Mouse (Mus musculus): ENCODE results near the gene Emp3. TPM values are rescaled to one million over a fixed set of nuclear protein-coding genes. Genes with fewer than 3 reads are reported as not detected.
A peak's percentile ranks its signal among the peaks of the same experiment; 100 is the strongest.
"Not testable (repeated sequence)": the region's sequence is repeated elsewhere in the genome, so short reads cannot be mapped to it uniquely, and the experiment has no call there.

The Emp3 gene
- polyA plus RNA-seq, 1 experiment from 2014 or later, result 61.6 TPM

- Histone ChIP-seq H3K9me3 (replicated peaks) (no peaks in the 10 kb centered on the region), H3K27me3 (no peaks in the 10 kb centered on the region), H3K9ac (no peak overlapping the region), H3K36me3 (peaks cover 26% of the 10 kb centered on the region), H3K4me2 (no peak overlapping the region), H3K4me1 (replicated peaks) (peaks cover 34% of the 10 kb centered on the region), H3K27ac (no peak overlapping the region), H3K4me3 (replicated peaks) (no peak overlapping the region)
- WGBS (ENCODE audit: insufficient replicate concordance), result 72% methylated on average over 5 of the region's 5 CpGs
- DNase-seq, result no peak
- no peak for ATAC-seq (ENCODE audit: low read depth)
Measured at GRCm38 (mm10) chr7:45915011-45915410, 6.2 kb downstream of the Emp3 start.

GRCm38 (mm10) chr7:45914067-45914466 is 7.1 kb downstream of the Emp3 start:
- Histone ChIP-seq H3K36me3 (peaks cover 34% of the 10 kb centered on the region), H3K9ac (no peak overlapping the region), H3K27ac (no peak overlapping the region), H3K4me1 (replicated peaks) (peaks cover 25% of the 10 kb centered on the region), H3K9me3 (replicated peaks) (no peaks in the 10 kb centered on the region), H3K4me2 (no peak overlapping the region), H3K27me3 (no peaks in the 10 kb centered on the region), H3K4me3 (replicated peaks) (no peak overlapping the region)
- ATAC-seq (ENCODE audit: low read depth) (no peak), DNase-seq (no peak)
- WGBS (ENCODE audit: insufficient replicate concordance), result 77% methylated on average over 6 of the region's 6 CpGs

DNA sequence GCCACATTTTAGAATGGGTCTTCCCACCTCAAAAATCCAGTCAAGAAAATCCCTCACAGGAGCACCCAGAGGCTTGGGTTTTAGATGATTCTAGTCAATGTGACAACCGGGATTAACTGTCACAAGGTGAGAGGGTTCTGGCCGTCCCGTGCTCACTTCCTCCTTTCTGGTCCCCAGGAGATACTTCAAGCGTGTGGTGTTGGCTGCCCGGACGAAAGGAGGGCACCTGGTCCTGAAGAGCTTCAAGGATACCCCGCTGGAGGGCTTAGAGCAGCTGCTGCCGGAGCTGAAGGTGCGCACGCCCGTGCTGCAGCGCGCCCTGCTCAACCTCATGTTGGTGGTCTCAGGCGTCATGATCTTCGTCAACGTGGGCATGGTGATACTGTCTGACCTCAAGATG is 12.1 kb downstream of the Emp3 start:
- 82% methylated on average over 16 of the region's 16 CpGs for WGBS (ENCODE audit: insufficient replicate concordance)
- Histone ChIP-seq H3K4me1 (replicated peaks) (no peaks in the 10 kb centered on the region), H3K27me3 (no peaks in the 10 kb centered on the region), H3K9ac (no peak overlapping the region), H3K9me3 (replicated peaks) (no peaks in the 10 kb centered on the region; the same call in 1 of the 2 replicates), H3K4me3 (replicated peaks) (no peak overlapping the region), H3K4me2 (no peak overlapping the region), H3K27ac (no peak overlapping the region), H3K36me3 (peaks cover 41% of the 10 kb centered on the region)
- ATAC-seq (ENCODE audit: low read depth), result no peak
- no peak for DNase-seq

- H3K4me3 ChIP-seq (replicated peaks), result no peak overlapping the region
- ATAC-seq (ENCODE audit: low read depth) (no peak), DNase-seq (no peak)
- H3K4me2 ChIP-seq, result no peak overlapping the region
- H3K27ac ChIP-seq, result no peak overlapping the region
- H3K36me3 ChIP-seq, result peaks cover 47% of the 10 kb centered on the region
- no peaks in the 10 kb centered on the region for H3K27me3 ChIP-seq
- H3K9me3 ChIP-seq (replicated peaks), result peaks cover 7% of the 10 kb centered on the region
- no peak overlapping the region for H3K9ac ChIP-seq
- no peaks in the 10 kb centered on the region for H3K4me1 ChIP-seq (replicated peaks)
Measured at GRCm38 (mm10) chr7:45908384-45908783, 12.8 kb downstream of the Emp3 start.

DNA sequence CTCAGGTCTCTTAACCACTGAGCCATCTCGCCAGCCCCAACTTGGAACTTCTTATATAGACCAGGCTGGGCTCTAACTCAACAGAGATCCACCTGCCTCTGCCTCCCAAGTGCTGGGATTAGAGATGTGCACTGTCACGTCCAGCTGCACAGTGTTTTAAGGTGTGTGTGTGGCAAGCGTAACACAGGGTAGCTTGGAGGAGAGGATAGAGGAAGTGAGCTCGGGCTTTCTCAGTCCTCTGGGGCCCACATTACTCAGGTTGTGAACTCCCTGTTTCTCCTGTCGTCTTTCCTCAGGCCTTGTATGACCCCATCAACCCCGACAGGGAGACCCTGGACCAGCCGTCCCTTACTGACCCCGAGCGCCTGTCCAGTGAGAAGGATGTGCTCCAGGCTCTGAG is 14.6 kb downstream of the Emp3 start:
- no peak for DNase-seq
- Histone ChIP-seq H3K4me1 (replicated peaks) (peaks cover 3% of the 10 kb centered on the region), H3K4me2 (no peak overlapping the region), H3K27me3 (no peaks in the 10 kb centered on the region), H3K9me3 (replicated peaks) (peaks cover 9% of the 10 kb centered on the region), H3K27ac (no peak overlapping the region), H3K4me3 (replicated peaks) (no peak overlapping the region), H3K9ac (no peak overlapping the region), H3K36me3 (peaks cover 47% of the 10 kb centered on the region)
- no peak for ATAC-seq (ENCODE audit: low read depth)
- WGBS (ENCODE audit: insufficient replicate concordance), result 67% methylated on average over 9 of the region's 9 CpGs

DNA sequence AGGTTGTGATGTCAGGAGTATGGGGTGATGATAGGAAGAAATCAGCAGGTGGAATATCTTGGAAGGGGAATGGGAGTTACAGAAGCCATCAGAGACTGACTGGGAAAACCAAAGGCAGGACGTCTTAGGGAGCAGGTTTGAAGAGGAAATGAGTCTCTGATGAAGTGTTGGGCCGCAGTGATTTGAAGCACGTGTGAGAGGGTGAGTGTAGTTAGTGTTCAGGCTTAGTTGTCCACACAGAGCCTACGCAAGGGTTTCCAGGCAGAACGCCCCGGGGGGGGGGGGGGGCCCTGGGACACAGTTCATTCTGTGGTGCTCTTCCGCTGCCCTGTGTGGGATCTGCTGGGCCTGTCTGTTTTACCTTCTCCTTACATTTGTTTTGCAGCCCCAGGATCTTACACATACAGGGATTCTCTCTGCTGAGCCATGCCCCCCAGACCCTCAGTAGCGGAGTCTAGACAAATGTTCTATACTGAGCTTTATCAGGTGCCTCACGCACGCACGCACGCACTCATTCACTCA is 18.7 kb downstream of the Emp3 start:
- DNase-seq (no peak), ATAC-seq (ENCODE audit: low read depth) (no peak)
- Histone ChIP-seq H3K4me2 (no peak overlapping the region), H3K27ac (no peak overlapping the region), H3K9ac (no peak overlapping the region), H3K4me3 (replicated peaks) (no peak overlapping the region), H3K9me3 (replicated peaks) (peaks cover 9% of the 10 kb centered on the region), H3K36me3 (peaks cover 17% of the 10 kb centered on the region; the same call in 1 of the 2 replicates), H3K4me1 (replicated peaks) (peaks cover 20% of the 10 kb centered on the region), H3K27me3 (no peaks in the 10 kb centered on the region)
- WGBS (ENCODE audit: insufficient replicate concordance), result 70% methylated on average over 12 of the region's 12 CpGs

DNA sequence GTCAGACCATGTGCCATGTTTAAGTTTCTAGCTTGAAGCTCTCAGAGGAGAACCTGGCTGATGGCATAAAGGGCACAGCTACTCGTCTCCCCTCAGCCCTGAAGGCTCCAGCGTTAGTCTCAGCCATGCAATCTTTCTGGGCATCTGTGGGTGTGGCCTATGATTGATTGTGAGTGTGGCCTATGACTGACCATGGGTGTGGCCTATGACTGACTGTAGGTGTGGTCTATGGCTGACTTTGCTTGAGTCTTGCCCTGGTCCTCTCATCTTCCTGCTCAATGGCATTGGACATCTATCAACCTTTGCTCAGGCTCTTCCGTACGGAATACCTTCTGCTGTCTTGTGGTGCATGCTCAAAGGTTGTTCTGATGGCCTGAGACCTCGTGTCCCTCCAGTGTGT is 19.6 kb downstream of the Emp3 start:
- Histone ChIP-seq H3K4me3 (replicated peaks) (no peak overlapping the region), H3K4me1 (replicated peaks) (peaks cover 26% of the 10 kb centered on the region), H3K27me3 (no peaks in the 10 kb centered on the region), H3K36me3 (peaks cover 12% of the 10 kb centered on the region; the same call in 1 of the 2 replicates), H3K9me3 (replicated peaks) (peaks cover 9% of the 10 kb centered on the region), H3K27ac (no peak overlapping the region), H3K9ac (no peak overlapping the region), H3K4me2 (0 out of 2 replicates have a peak overlapping the region, but pooled peaks have one; percentile 5)
- DNase-seq (peak; percentile 56), ATAC-seq (ENCODE audit: low read depth) (peak; percentile 49)
- WGBS (ENCODE audit: insufficient replicate concordance), result 38% methylated on average over 5 of the region's 5 CpGs

DNA sequence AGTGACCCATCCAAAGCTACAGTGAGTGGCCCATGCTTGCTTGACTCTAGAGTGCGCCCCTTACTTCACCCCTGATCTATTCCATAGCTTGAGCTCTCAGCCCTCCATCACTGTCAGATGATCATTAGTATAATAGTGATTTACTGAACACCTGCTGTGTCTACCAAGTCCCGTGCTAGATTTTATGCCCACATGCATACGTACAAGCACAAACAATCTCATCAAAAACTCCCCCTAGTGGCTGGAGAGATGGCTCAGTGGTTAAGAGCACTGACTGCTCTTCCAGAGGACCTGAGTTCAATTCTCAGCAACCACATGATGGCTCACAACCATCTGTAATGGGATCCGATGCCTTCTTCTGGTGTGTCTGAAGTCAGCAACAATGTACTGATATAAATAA is 23.1 kb downstream of the Emp3 start:
- H3K27me3 ChIP-seq; ATAC-seq (ENCODE audit: low read depth); H3K9me3 ChIP-seq (replicated peaks); DNase-seq; H3K36me3 ChIP-seq: not testable (repeated sequence)
- peaks cover 35% of the 10 kb centered on the region for H3K4me1 ChIP-seq (replicated peaks)
- peak overlapping the region; percentile 90 for H3K27ac ChIP-seq
- 39% methylated on average over 4 of the region's 4 CpGs for WGBS (ENCODE audit: insufficient replicate concordance)
- H3K9ac ChIP-seq, result peak overlapping the region; percentile 81
- peak overlapping the region; percentile 67 for H3K4me3 ChIP-seq (replicated peaks)
- peak overlapping the region; percentile 95 for H3K4me2 ChIP-seq

DNA sequence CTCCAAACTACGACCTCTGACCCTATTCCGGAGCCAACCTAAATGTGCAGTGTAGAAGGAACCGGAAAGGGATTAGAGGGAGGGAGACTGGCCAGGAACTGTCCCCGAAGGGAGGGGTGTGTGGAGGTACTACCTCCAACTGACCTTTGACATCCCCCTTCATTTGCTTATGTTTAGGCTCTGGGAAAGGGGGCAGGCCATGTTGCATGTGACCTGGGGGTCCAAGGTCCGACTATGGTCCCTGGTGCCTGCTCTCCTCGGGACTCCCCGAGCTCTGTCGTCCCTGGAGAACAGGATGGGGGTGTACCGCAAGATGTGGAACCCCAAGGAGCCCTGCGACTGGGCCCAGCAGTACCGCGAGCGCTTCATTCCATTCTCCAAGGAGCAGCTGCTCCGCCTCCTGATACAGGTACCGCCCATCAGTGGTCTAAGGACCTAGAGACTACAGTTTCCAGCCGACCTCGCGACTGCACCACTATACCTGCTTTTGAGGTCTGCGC is 23.9 kb downstream of the Emp3 start:
- Histone ChIP-seq H3K36me3 (no peaks in the 10 kb centered on the region), H3K4me3 (replicated peaks) (peak overlapping the region; percentile 67), H3K4me1 (replicated peaks) (peaks cover 35% of the 10 kb centered on the region), H3K9me3 (replicated peaks) (no peaks in the 10 kb centered on the region), H3K27me3 (0 out of 2 replicates have a peak, but pooled peaks cover 4% of the 10 kb centered on the region), H3K9ac (peak overlapping the region; percentile 81), H3K27ac (peak overlapping the region; percentile 90), H3K4me2 (peak overlapping the region; percentile 95)
- WGBS (ENCODE audit: insufficient replicate concordance), result under 1% methylated on average over 19 of the region's 19 CpGs
- DNase-seq (peak; percentile 52), ATAC-seq (ENCODE audit: low read depth) (peak; percentile 64)

DNA sequence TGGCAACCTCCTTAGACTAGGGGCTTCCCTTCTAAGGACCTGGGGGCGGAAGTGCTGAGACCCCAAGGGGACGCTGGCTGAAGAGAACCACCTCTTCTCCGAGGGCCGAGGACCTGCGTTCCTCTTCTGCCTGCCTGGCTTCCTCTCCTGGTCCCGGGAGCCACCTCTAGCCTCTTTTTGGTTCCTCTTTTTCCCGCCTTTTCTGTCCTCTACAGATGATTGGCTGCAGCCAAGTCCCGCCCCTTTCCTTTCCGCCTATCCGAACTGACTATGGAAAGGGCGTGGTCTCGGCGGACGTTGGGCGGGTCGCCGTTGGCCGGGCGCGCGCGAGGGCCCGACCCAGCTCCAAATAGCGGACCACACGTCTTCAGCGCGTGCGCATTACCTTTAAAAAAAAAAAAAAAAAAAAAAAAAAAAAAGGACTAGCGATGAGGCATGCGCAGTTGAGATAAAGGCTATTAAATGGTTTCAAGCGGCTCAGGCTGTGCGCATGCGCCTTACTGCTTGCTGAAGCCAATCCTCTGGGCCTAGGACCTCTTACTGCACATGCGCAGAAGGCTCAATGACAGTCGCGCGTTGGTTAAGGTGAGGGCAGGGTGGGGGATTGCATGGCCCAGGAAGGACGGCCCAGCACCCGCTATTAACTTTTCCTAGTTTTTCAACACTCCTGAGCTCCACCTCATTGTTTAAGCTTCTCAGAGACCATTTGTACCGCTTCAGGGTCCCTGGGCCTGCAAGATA is 24.5 kb downstream of the Emp3 start, which contains the start of the genes Syngr4 and Tmem143:
Gene Syngr4, minus strand, starts transcription at position 198 of the 741 bp plus-strand sequence.
Gene Tmem143, plus strand, starts transcription at position 425 of the 741 bp plus-strand sequence.
- peak; percentile 81 for ATAC-seq (ENCODE audit: low read depth)
- Histone ChIP-seq H3K9ac (peak within 1 kb of the TSS; percentile 81), H3K36me3 (no peaks in the 10 kb centered on the region), H3K4me2 (peak within 1 kb of the TSS; percentile 95), H3K4me3 (replicated peaks) (peak within 1 kb of the TSS; percentile 67), H3K4me1 (replicated peaks) (peaks cover 33% of the 10 kb centered on the region), H3K27ac (peak within 1 kb of the TSS; percentile 90), H3K27me3 (0 out of 2 replicates have a peak, but pooled peaks cover 4% of the 10 kb centered on the region), H3K9me3 (replicated peaks) (no peaks in the 10 kb centered on the region)
- peak; percentile 85 for DNase-seq
- WGBS (ENCODE audit: insufficient replicate concordance), result under 1% methylated on average over 40 of the region's 40 CpGs

GRCm38 (mm10) chr7:45895931-45896516 is 25.2 kb downstream of the Emp3 start:
- WGBS (ENCODE audit: insufficient replicate concordance), result 65% methylated on average over 6 of the region's 6 CpGs

More at GRCm38 (mm10) chr7:45895931-45896516, 25.2 kb downstream of the Emp3 start:
- Histone ChIP-seq H3K9ac (peak overlapping the region; percentile 65), H3K36me3 (no peaks in the 10 kb centered on the region), H3K4me2 (peak overlapping the region; percentile 95), H3K27ac (peak overlapping the region; percentile 90), H3K9me3 (replicated peaks) (no peaks in the 10 kb centered on the region), H3K4me1 (replicated peaks) (peaks cover 26% of the 10 kb centered on the region), H3K27me3 (0 out of 2 replicates have a peak, but pooled peaks cover 4% of the 10 kb centered on the region), H3K4me3 (replicated peaks) (peak overlapping the region; percentile 67)
- DNase-seq (no peak), ATAC-seq (ENCODE audit: low read depth) (peak; percentile 2)
